Mouse (Mus musculus) intestine, embryonic 15.5 days (tissue): Measurements from ENCODE around the gene Gal. TPM values are rescaled to one million over a fixed set of nuclear protein-coding genes. Genes with fewer than 3 reads are reported as not detected.

Experiments used
- ATAC-seq: fragments of 200-750 bp; cut with Nextera tagmentation; 2 replicates; pipeline ENCODE4 v1.8.0; 2017; ENCODE audit warnings: moderate TSS enrichment, moderate library complexity
- H3K27ac ChIP-seq: fragments of 300-500 bp; sonication (generic); 2 replicates; pipeline ENCODE4 v1.5.1; 2015; ENCODE audit warnings: mild to moderate bottlenecking, inconsistent platforms
- H3K27me3 ChIP-seq: fragments of 300-500 bp; sonication (generic); replicated peaks from 2 replicates; pipeline ENCODE4 v1.6.1; 2015; ENCODE audit warnings: inconsistent platforms
- H3K36me3 ChIP-seq: fragments of 300-500 bp; sonication (generic); 2 replicates; pipeline ENCODE4 v1.6.1; 2015; ENCODE audit warnings: inconsistent platforms
- H3K4me1 ChIP-seq: fragments of 300-500 bp; sonication (generic); replicated peaks from 2 replicates; pipeline ENCODE4 v1.6.1; 2015; ENCODE audit warnings: inconsistent platforms
- H3K4me2 ChIP-seq: fragments of 300-500 bp; sonication (generic); replicated peaks from 2 replicates; pipeline ENCODE4 v1.6.1; 2015; ENCODE audit warnings: mild to moderate bottlenecking, inconsistent platforms
- H3K4me3 ChIP-seq: fragments of 300-500 bp; sonication (generic); replicated peaks from 2 replicates; pipeline ENCODE4 v1.5.1; 2015; ENCODE audit warnings: inconsistent platforms
- H3K9ac ChIP-seq: fragments of 300-500 bp; sonication (generic); 2 replicates; pipeline ENCODE4 v1.6.1; 2015; ENCODE audit warnings: inconsistent platforms
- H3K9me3 ChIP-seq: fragments of 300-500 bp; sonication (generic); 2 replicates; pipeline ENCODE4 v1.6.1; 2016; ENCODE audit warnings: inconsistent platforms
- WGBS: fragments of 180-500 bp; shearing (Covaris S2); methylation state at CpG from one replicate; pipeline ENCODE4 v1.1.7; 2015; 5-methylcytosine and 5-hydroxymethylcytosine counted together
- polyA plus RNA-seq: library from polyadenylated mRNA; unstranded; fragments of >200 nt; fragmentation: Nextera tagmentation; extraction: Ambion mirVana; gene quantifications from 2 replicates; pipeline ENCODE4 v1.2.1, GENCODE M21; 2015

Gal gene
- polyA plus RNA-seq: 15.6 and 16.4 TPM in 2 replicates

DNA sequence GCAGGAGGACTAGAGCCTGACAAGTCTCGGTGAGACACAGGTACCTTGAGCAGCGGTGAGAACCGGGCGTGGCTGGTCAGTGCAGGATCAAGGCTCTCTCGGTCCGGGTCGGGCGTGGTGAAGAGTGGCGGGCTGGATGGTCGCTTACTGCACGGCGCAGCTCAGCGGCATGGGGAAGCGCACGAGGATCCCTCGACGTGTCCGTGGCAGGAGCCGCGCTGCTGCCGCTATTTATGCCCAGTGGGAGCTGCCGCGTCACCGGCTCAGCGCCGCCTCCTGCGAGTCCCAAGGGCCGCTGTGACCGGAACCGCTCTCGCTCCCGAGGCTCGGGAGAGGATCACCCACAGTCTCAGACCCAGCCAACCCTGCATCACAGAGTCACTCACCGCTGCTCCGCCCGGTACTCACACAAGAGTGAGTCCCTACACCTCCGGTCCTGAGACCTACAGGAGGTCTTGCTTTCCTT, at the start of gene Gal:
Gene Gal, minus strand, starts transcription at position 277 of the 466 bp plus-strand sequence.
- ATAC-seq: peak; percentile 66
- Histone ChIP-seq H3K4me3 (peak within 1 kb of the TSS; percentile 31), H3K9me3 (no peaks in the 10 kb centered on the region), H3K27me3 (peaks cover 27% of the 10 kb centered on the region), H3K4me2 (peak within 1 kb of the TSS; percentile 71), H3K36me3 (no peaks in the 10 kb centered on the region), H3K4me1 (peaks cover 5% of the 10 kb centered on the region; the same call in 1 of the 2 replicates), H3K9ac (peak within 1 kb of the TSS; percentile 36), H3K27ac (no peak within 1 kb of the TSS)
- WGBS: under 1% methylated on average over 37 of the region's 37 CpGs

DNA sequence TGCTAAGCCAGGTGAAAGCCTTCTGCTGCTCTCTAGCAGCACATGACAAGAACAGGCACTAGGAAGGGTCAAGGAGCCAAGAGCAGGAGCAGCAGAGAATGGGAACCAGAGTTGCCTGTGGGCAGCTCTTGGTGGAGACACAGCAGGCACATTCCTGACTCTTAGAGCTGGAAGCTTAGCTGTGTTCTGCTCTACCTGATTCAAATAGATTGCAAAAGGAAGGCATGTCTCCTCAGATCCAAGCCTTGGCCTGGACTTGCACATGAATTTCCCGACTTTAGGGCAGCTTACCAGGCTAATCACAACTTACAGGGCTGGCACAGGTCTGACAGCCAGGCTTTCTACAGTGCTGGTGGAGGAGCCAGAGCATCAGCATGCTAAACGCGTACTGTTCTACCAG, 45.6 kb upstream of the Gal start:
- Histone ChIP-seq H3K36me3 (peaks cover 66% of the 10 kb centered on the region), H3K27ac (no peak overlapping the region), H3K4me2 (no peak overlapping the region), H3K9ac (no peak overlapping the region), H3K27me3 (no peaks in the 10 kb centered on the region), H3K4me3 (no peak overlapping the region), H3K4me1 (no peaks in the 10 kb centered on the region), H3K9me3 (no peaks in the 10 kb centered on the region)
- 96% methylated on average over 3 of the region's 3 CpGs for WGBS
- ATAC-seq: no peak

DNA sequence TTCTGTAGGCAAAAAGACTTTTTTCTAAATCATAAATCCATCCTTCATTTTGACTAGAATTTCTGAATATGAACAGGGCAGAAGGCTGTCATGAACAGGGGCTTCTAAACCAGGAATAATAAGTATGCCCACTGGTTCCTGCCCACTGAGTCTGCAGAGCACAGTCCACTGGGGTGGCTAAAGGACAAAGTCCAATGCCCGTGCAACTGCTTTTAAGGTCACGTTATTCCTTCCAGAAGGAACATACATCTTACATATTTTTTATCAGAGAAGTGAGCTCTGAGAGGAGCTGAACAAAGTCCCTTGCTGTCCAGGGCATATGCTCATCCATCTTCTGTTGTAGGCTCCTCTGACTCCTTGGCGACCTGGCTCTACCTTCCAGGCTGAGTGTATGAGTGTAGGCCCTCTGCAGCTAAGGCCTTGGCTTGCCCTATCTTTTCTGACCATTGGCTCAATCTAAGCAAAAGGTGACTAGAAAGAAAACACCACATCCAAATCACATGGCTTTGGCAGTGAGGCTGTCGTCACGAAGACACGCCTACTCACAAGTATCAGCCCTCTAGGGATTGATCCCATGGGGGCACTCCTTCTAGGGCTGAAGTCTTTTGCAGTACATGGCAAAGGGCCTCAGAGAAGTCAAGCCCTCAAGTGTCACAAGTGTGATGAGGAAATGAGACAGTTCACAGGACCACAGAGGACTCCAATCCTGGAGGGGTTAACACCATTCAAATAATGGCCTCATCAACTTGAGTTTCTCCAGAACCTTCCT, 44.2 kb upstream of the Gal start:
- no peaks in the 10 kb centered on the region for H3K9me3 ChIP-seq
- no peak for ATAC-seq
- H3K4me2 ChIP-seq: no peak overlapping the region
- 84% methylated on average over 6 of the region's 6 CpGs for whole genome bisulfite sequencing
- no peak overlapping the region for H3K27ac ChIP-seq
- no peak overlapping the region for H3K9ac ChIP-seq
- no peak overlapping the region for H3K4me3 ChIP-seq
- H3K36me3 ChIP-seq: peaks cover 55% of the 10 kb centered on the region
- no peaks in the 10 kb centered on the region for H3K27me3 ChIP-seq
- no peaks in the 10 kb centered on the region for H3K4me1 ChIP-seq

DNA sequence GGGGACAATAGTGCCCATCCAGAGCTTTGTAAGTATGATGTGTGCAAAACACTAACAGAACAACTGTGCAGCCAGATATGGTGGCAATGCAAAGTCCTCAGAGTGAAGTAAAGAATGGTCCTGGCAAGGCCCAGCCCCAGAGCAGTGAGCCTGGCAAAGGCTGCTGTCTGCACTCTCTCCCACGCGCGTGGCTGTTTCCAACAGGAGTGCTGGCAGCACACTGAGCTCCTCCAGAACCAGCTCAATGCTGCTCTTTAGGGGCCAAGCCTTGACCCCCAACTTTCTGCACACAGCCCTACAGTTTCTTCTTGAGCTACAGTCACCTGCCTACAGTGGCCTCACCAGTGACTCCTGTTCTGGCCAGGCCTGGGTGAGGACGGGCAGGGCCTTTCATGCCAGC, 43.4 kb upstream of the Gal start:
- no peak for ATAC-seq
- no peak overlapping the region for H3K27ac ChIP-seq
- H3K27me3 ChIP-seq: no peaks in the 10 kb centered on the region
- peaks cover 55% of the 10 kb centered on the region for H3K36me3 ChIP-seq
- H3K4me1 ChIP-seq: no peaks in the 10 kb centered on the region
- 95% methylated on average over 4 of the region's 4 CpGs for WGBS
- no peaks in the 10 kb centered on the region for H3K9me3 ChIP-seq
- no peak overlapping the region for H3K9ac ChIP-seq
- no peak overlapping the region for H3K4me2 ChIP-seq
- H3K4me3 ChIP-seq: no peak overlapping the region

DNA sequence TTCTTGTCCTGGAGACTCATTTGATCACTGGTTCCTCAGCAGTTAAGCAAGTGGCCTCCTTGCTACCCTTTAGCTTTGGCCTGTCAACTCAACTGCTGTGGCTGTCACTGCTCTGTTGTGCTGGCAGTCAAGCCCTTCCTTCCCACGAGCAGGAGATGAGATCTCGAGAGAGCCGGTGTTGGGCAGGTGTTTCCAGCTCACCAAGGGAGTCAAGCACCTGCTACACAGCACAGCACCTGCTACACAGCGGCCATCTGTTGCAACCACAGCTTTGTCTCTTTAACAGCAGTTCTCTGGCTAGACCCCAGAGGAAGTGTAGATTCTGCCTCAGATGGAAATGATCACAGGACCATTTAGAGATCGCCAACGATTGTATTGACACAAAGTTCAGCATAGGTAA, 37.3 kb upstream of the Gal start:
- WGBS: 49% methylated on average over 6 of the region's 6 CpGs
- no peaks in the 10 kb centered on the region for H3K27me3 ChIP-seq
- 0 out of 2 replicates have a peak, but pooled peaks cover 4% of the 10 kb centered on the region for H3K9me3 ChIP-seq
- H3K27ac ChIP-seq: no peak overlapping the region
- no peak overlapping the region for H3K4me3 ChIP-seq
- no peak overlapping the region for H3K9ac ChIP-seq
- H3K36me3 ChIP-seq: peaks cover 16% of the 10 kb centered on the region
- H3K4me1 ChIP-seq: no peaks in the 10 kb centered on the region
- no peak overlapping the region for H3K4me2 ChIP-seq
- peak; percentile 57; the same call in 1 of the 2 replicates for ATAC-seq

DNA sequence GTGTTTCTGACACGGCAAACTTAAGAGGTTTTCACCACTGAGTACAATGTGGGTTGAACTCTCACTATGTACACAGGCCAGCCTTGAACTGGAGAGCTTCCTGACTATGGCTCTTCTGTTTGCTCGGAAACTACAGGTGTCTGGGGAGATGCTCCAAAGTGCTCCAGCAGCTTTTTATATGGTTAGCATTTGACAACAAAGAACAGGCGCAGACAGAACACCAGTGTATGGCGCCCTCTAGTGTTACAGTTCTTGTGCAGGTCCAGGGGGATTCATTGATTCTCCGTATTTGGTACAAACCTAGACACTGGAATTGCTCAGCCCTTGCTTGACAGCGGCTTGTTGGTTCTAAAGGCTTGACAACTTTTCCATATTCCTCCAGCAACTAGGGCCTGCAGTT, 36.8 kb upstream of the Gal start:
- ATAC-seq: peak; percentile 76
- WGBS: 20% methylated on average over 6 of the region's 6 CpGs
- Histone ChIP-seq H3K36me3 (peaks cover 12% of the 10 kb centered on the region), H3K27me3 (no peaks in the 10 kb centered on the region), H3K27ac (no peak overlapping the region), H3K4me1 (no peaks in the 10 kb centered on the region), H3K9me3 (0 out of 2 replicates have a peak, but pooled peaks cover 4% of the 10 kb centered on the region), H3K4me3 (no peak overlapping the region), H3K9ac (no peak overlapping the region), H3K4me2 (no peak overlapping the region)

DNA sequence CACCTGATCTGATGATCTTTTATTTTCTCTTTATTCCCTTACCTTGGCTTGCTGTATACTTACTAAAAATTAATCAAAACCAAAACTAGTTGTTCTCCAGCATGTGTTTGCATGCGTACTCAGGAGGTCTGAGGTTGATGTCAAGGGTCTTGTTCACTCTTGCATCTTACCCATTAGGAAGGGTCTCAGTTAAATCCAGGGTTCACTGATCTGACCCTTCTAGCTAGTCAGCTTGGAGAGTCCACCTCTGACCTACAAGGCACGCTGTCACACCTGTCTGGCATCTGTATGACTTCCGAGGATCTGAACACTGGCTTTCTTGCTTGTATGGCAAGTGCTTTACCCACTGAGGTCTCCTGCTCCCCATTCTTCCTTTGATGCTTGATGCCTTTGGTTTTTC, 36.4 kb upstream of the Gal start:
- H3K36me3 ChIP-seq: peaks cover 8% of the 10 kb centered on the region
- H3K27me3 ChIP-seq: no peaks in the 10 kb centered on the region
- WGBS: 86% methylated on average over 3 of the region's 3 CpGs
- no peak overlapping the region for H3K9ac ChIP-seq
- H3K4me1 ChIP-seq: no peaks in the 10 kb centered on the region
- 0 out of 2 replicates have a peak, but pooled peaks cover 4% of the 10 kb centered on the region for H3K9me3 ChIP-seq
- H3K4me3 ChIP-seq: no peak overlapping the region
- H3K4me2 ChIP-seq: no peak overlapping the region
- ATAC-seq: no peak
- H3K27ac ChIP-seq: no peak overlapping the region

DNA sequence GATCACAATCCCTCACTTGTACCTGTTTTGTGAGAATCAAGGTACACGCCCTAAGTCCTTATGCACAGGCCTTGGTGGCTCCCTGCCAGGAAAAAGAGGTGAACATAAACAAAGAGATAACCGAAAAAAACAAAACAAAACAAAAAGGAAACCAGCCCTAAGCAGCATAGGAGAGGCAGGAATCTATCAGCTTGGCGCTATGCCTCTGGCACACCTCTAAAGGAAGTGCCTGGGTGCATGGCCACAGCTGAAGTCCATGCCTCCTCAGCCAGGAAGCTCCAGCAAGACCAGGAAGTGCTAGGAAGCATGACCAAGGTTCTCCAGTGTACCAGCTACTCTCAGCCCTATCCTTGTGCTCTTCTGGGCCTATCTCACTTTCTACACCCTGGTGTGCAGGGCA, 34.9 kb upstream of the Gal start:
- H3K36me3 ChIP-seq: no peaks in the 10 kb centered on the region
- ATAC-seq: 0 out of 2 replicates have a peak, but pooled peaks have one; percentile 22
- H3K4me1 ChIP-seq: no peaks in the 10 kb centered on the region
- no peak overlapping the region for H3K4me2 ChIP-seq
- 0 out of 2 replicates have a peak, but pooled peaks cover 4% of the 10 kb centered on the region for H3K9me3 ChIP-seq
- H3K4me3 ChIP-seq: no peak overlapping the region
- WGBS: 56% methylated on average over 3 of the region's 3 CpGs
- no peak overlapping the region for H3K27ac ChIP-seq
- H3K27me3 ChIP-seq: no peaks in the 10 kb centered on the region
- no peak overlapping the region for H3K9ac ChIP-seq

DNA sequence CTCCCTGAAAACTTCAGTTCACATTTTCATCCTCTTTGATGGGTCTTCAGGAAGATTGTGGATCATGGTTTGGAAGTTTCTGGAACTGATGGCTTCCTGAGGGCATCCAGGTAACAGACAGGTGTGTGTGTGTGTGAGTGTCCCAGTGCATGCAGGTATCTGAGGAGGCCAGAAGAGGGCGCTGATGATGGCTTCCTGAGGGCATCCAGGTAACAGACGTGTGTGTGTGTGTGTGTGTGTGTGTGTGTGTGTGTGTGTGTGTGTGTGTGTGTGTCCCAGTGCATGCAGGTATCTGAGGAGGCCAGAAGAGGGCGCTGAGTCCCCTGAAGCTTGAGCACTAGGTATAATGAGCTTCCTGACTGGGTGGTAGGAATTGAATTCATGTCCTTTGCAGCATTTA, 33.0 kb upstream of the Gal start:
- Histone ChIP-seq H3K27me3 (no peaks in the 10 kb centered on the region), H3K4me1 (no peaks in the 10 kb centered on the region), H3K4me2 (no peak overlapping the region), H3K27ac (no peak overlapping the region), H3K4me3 (no peak overlapping the region), H3K36me3 (no peaks in the 10 kb centered on the region), H3K9me3 (0 out of 2 replicates have a peak, but pooled peaks cover 4% of the 10 kb centered on the region), H3K9ac (no peak overlapping the region)
- 43% methylated on average over 3 of the region's 3 CpGs for WGBS
- no peak for ATAC-seq

DNA sequence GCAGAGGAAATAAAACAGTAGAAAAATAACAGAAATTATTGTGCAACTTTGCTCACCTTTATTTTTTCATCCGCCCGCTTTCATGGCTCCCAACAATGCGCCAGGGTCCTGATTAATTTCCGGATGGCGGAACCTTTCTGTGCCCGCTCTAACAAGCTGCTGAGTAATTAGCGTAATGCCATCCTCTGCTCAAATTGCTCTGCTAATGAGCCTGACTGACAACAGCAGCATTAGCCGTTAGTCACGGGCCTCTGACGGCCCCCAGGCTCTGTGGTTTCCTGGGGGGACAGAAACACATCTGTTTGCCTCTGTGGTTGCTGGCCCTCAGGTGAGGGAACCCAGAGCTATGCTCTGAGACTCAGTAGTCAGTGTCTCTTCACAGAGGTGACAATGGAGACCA, 26.7 kb upstream of the Gal start:
- H3K4me2 ChIP-seq: no peak overlapping the region
- ATAC-seq: no peak
- H3K4me1 ChIP-seq: no peaks in the 10 kb centered on the region
- H3K9me3 ChIP-seq: no peaks in the 10 kb centered on the region
- H3K9ac ChIP-seq: no peak overlapping the region
- 65% methylated on average over 10 of the region's 10 CpGs for WGBS
- no peak overlapping the region for H3K4me3 ChIP-seq
- H3K27me3 ChIP-seq: no peaks in the 10 kb centered on the region; the same call in 1 of the 2 replicates
- H3K36me3 ChIP-seq: no peaks in the 10 kb centered on the region
- no peak overlapping the region for H3K27ac ChIP-seq

DNA sequence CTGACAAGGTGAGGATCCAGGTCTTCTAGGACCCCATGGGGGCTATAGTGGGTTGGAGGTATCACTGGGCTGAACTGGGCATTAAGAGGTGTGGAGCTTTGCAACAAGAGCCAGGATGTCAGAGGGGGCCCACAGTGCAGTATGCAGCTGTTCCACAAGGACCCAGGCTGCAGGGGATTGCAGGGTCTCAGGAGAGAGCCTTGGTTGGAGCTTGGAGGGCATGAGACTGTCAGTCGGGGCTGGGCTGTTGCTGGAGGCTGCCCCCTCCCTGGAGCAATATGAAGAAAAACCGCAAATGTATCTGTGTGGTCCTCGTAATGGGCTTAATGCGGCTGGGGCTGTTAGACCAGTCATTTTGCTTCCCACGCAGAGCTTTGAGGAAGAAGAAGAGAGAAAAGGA, 26.3 kb upstream of the Gal start:
- H3K9me3 ChIP-seq: no peaks in the 10 kb centered on the region
- no peaks in the 10 kb centered on the region; the same call in 1 of the 2 replicates for H3K27me3 ChIP-seq
- no peaks in the 10 kb centered on the region for H3K36me3 ChIP-seq
- 66% methylated on average over 5 of the region's 5 CpGs for WGBS
- H3K4me1 ChIP-seq: no peaks in the 10 kb centered on the region
- H3K4me2 ChIP-seq: no peak overlapping the region
- H3K4me3 ChIP-seq: no peak overlapping the region
- no peak for ATAC-seq
- H3K9ac ChIP-seq: no peak overlapping the region
- no peak overlapping the region for H3K27ac ChIP-seq

DNA sequence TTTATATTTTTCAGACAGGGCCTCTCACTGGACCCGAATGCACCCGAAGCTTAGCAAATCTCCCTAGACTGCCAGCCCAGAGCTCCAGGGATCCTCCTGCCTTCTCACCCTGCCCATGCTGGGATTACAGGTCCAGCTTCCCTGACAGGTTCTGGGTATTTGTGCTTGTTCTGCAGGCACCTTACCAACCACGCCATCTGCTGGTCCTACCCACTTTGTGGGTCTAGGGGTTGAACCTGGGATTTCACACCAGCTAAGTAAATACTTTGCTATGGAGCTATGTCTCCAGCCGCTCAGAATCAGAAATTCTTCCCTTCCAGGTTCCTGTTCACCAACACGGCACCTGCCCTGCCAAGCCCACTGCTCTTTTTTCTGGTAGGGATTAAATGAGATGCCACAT, 23.6 kb upstream of the Gal start:
- no peaks in the 10 kb centered on the region for H3K9me3 ChIP-seq
- H3K36me3 ChIP-seq: no peaks in the 10 kb centered on the region
- no peak overlapping the region for H3K9ac ChIP-seq
- 53% methylated on average over 5 of the region's 5 CpGs for WGBS
- no peaks in the 10 kb centered on the region; the same call in 1 of the 2 replicates for H3K27me3 ChIP-seq
- ATAC-seq: 0 out of 2 replicates have a peak, but pooled peaks have one; percentile 29
- no peak overlapping the region for H3K27ac ChIP-seq
- H3K4me2 ChIP-seq: no peak overlapping the region
- H3K4me3 ChIP-seq: no peak overlapping the region
- H3K4me1 ChIP-seq: no peaks in the 10 kb centered on the region

DNA sequence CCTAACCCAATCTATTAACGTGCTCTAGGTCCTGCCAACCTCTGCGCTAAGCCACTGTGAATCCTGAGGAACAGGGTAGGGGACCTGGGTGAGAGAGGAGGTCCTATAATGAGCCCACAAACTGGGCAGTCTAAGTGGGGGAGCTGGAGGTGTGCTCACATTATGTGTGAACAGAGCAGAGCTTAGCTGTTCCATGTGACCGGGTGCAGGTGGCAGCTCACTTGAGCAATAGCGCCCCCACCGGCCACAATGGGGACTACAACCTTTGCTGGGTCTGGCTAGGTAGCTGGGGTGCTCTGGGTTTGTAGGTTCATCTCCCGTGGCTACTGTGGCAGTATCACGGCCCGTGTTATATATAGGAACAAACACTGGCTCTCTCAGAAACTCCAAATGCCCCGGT, 22.5 kb upstream of the Gal start:
- no peak overlapping the region for H3K9ac ChIP-seq
- no peak overlapping the region for H3K27ac ChIP-seq
- H3K9me3 ChIP-seq: no peaks in the 10 kb centered on the region
- H3K27me3 ChIP-seq: no peaks in the 10 kb centered on the region; the same call in 1 of the 2 replicates
- 51% methylated on average over 9 of the region's 9 CpGs for WGBS
- no peaks in the 10 kb centered on the region for H3K4me1 ChIP-seq
- no peak overlapping the region for H3K4me3 ChIP-seq
- H3K36me3 ChIP-seq: no peaks in the 10 kb centered on the region
- H3K4me2 ChIP-seq: no peak overlapping the region
- no peak for ATAC-seq
